21 mouse cellular contexts compared by ENCODE assay signal in the genomic region with DNA sequence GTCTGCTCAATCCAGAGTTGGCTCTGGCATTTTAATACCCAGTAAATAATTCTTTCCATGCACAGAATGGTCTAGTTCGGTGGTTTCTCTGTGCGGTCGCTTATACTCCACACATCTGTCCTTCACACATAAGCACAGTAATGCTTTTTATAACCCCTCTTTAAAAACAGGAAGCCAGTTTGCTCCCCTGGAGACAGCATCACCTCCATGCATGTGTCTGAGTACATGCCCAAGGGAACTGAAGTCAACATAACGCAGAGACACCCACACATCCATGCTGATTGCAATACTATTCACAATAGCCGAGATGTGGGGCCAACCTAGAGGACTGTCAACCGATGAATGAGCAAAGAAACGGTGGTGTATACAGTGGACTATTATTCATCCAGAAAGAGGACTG.
DNase-seq lines count a peak whose midpoint lies in the region; ATAC-seq and TF ChIP-seq lines count a peak whose summit lies in the region.
"Had no signal": no experiment of that assay in that cellular context is flagged by ENCODE, and none has a peak within 500 bp of the region (broad histone marks: within the 10 kb centered on the region; RNA-seq: fewer than 3 reads in every experiment).

No protein-coding gene starts in this region.

- no peaks in the 10 kb centered on the region for H3K36me3 ChIP-seq in liver, postnatal 0 days (replicated peaks; ENCODE audit: insufficient read depth, low read length)
- H3K36me3 ChIP-seq in liver, embryonic 11.5 days (ENCODE audit: control insufficient read depth, insufficient read depth, low read length) = no peaks in the 10 kb centered on the region
- H3K36me3 ChIP-seq: embryonic facial prominence, embryonic 10.5 days; embryonic facial prominence, embryonic 12.5 days; forebrain, embryonic 15.5 days had no signal

- no peaks in the 10 kb centered on the region for H3K27me3 ChIP-seq in liver, postnatal 0 days (ENCODE audit: insufficient read depth, low read length)
- no peaks in the 10 kb centered on the region for H3K27me3 ChIP-seq in liver, embryonic 11.5 days (replicated peaks; ENCODE audit: control insufficient read depth, insufficient read depth, low read length)
- H3K27me3 ChIP-seq: embryonic facial prominence, embryonic 12.5 days; forebrain, embryonic 13.5 days; forebrain, embryonic 15.5 days had no signal

- DNase-seq in liver, postnatal 0 days = no peak
- DNase-seq in liver, embryonic 11.5 days (ENCODE audit: low spot score) = no peak
- DNase-seq in spleen, postnatal 36 days (ENCODE audit: low spot score in 2 of 2) = peak; percentile 53 to 59
- DNase-seq in spleen, postnatal 10 days (ENCODE audit: low spot score in 2 of 2) = no peak
- no peak for DNase-seq in right cerebral cortex, adult 18-20 months
- DNase-seq in cerebellum, postnatal 10 days = no peak
- DNase-seq: adrenal gland, adult 2 months; adrenal gland, postnatal 10 days; adrenal gland, postnatal 25 days; cerebellum, adult 11-12 months; cerebellum, adult 2 months; cerebellum, adult 9-10 months; cerebellum, postnatal 14 days; cerebellum, postnatal 36 days; embryo, embryonic 11 days; forebrain, postnatal 0 days had no signal

- H3K9ac ChIP-seq in liver, postnatal 0 days (replicated peaks) = no peak overlapping the region
- H3K9ac ChIP-seq in liver, embryonic 11.5 days (ENCODE audit: low read depth, low read length) = no peak overlapping the region
- H3K9ac ChIP-seq: embryonic facial prominence, embryonic 12.5 days; forebrain, embryonic 13.5 days; forebrain, embryonic 15.5 days; forebrain, postnatal 0 days had no signal

- no peak for TF ChIP-seq CTCF in liver, postnatal 0 days (IDR thresholded peaks at IDR 0.05; ENCODE audit: low read depth)

- no peaks in the 10 kb centered on the region for H3K4me1 ChIP-seq in liver, postnatal 0 days (ENCODE audit: insufficient read depth)
- H3K4me1 ChIP-seq in liver, embryonic 11.5 days (replicated peaks; ENCODE audit: control insufficient read depth, insufficient read depth, low read length) = no peaks in the 10 kb centered on the region
- H3K4me1 ChIP-seq: embryonic facial prominence, embryonic 10.5 days; embryonic facial prominence, embryonic 12.5 days; forebrain, embryonic 13.5 days; forebrain, embryonic 15.5 days had no signal

- TF ChIP-seq EP300 in liver, postnatal 0 days (IDR thresholded peaks at IDR 0.05; ENCODE audit: low read depth) = no peak

- 69% methylated on average over 7 of the region's 7 CpGs for WGBS in liver, postnatal 0 days (ENCODE audit: insufficient replicate concordance)
- WGBS in liver, embryonic 11.5 days = 82% methylated on average over 7 of the region's 7 CpGs

- no peak overlapping the region for H3K4me2 ChIP-seq in liver, postnatal 0 days (ENCODE audit: low read depth, low read length)
- H3K4me2 ChIP-seq in liver, embryonic 11.5 days = no peak overlapping the region
- H3K4me2 ChIP-seq: embryonic facial prominence, embryonic 12.5 days; forebrain, embryonic 13.5 days; forebrain, embryonic 15.5 days had no signal

- peak overlapping the region; percentile 60 for H3K27ac ChIP-seq in liver, postnatal 0 days (ENCODE audit: low read depth)
- no peak overlapping the region for H3K27ac ChIP-seq in liver, embryonic 11.5 days (ENCODE audit: low read depth, low read length)
- H3K27ac ChIP-seq: embryonic facial prominence, embryonic 10.5 days; embryonic facial prominence, embryonic 12.5 days; forebrain, embryonic 13.5 days; forebrain, embryonic 15.5 days had no signal

- H3K4me3 ChIP-seq in liver, postnatal 0 days (ENCODE audit: low read depth, low read length) = no peak overlapping the region
- H3K4me3 ChIP-seq in liver, embryonic 11.5 days (ENCODE audit: low read depth, low read length) = no peak overlapping the region
- H3K4me3 ChIP-seq: embryonic facial prominence, embryonic 10.5 days; embryonic facial prominence, embryonic 12.5 days; forebrain, embryonic 13.5 days; forebrain, embryonic 15.5 days had no signal

- H3K9me3 ChIP-seq in liver, postnatal 0 days (ENCODE audit: low read length) = no peaks in the 10 kb centered on the region
- H3K9me3 ChIP-seq in liver, embryonic 11.5 days (ENCODE audit: control insufficient read depth, low read length) = no peaks in the 10 kb centered on the region
- H3K9me3 ChIP-seq: embryonic facial prominence, embryonic 10.5 days; embryonic facial prominence, embryonic 12.5 days; forebrain, embryonic 13.5 days; forebrain, embryonic 15.5 days had no signal

- ATAC-seq in liver, postnatal 0 days = peak; percentile 29; the same call in 1 of the 2 replicates
- no peak for ATAC-seq in liver, embryonic 11.5 days (replicated peaks; ENCODE audit: low FRiP score)
- peak; percentile 51 for ATAC-seq in neutrophil, adult 5-6 weeks (ENCODE audit: extremely low read depth, insufficient number of reproducible peaks, low FRiP score, poor library complexity, severe bottlenecking)
- ATAC-seq: forebrain, embryonic 13.5 days; forebrain, embryonic 15.5 days; forebrain, postnatal 0 days had no signal

Comparison
In these comparisons a context has a peak if more than half of its experiments do, and no peak if none do; other contexts are left out.
1. DNase-seq: peak in spleen, postnatal 36 days (2 of 2); none in liver, postnatal 0 days (single experiment), liver, embryonic 11.5 days (single experiment), spleen, postnatal 10 days (0 of 2), right cerebral cortex, adult 18-20 months (single experiment) and cerebellum, postnatal 10 days (0 of 2).